Mouse (Mus musculus) cerebellum, postnatal 14 days (tissue): ENCODE data around the gene Zc3h18.

ENCODE experiments used
- DNase-seq, 2 experiments: peaks; one replicate each; pipeline ENCODE4 v3.0.0; 2021; ENCODE audit warnings: mixed read lengths in 2 of 2

Zc3h18 gene

DNA sequence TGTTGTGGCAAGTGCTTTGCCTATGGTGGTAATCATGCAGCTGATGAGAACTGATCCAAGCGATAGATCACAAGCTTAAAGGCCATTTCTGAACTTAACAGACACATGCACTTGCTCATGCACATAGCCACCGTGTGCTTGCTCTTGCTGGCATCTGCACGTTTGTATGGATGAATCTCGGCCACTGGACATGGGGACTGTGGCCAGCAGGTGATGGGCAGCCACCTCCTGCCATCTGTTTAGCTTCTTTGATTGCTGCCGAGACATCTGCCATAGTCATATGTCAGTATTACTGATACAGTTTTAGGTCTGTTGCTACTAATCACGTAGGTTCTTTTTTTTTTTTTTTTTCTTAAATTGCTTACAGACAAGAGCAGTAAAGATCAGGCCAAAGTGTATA is 18.9 kb downstream of the Zc3h18 start:
- peak; percentile 71 to 73 for DNase-seq

DNA sequence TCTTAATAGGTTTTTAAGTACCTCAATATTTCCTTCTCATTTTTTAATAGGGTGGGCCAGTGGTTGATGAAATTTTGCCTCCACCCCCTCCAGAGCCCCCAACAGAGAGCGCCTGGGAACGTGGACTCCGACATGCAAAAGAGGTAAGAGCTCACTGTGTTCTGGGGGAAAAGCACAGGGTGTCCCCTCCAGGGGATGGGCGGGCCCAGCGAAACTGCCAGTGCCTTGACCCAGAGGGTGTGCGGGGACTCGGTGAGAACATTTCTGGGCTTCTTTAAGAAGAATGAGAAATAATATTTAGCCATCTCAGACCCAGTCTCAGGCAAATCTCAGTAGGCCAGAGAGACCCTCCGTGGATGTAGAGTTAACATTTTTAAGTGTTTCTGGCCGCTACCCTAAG is 21.8 kb downstream of the Zc3h18 start:
- DNase-seq: no peak

DNA sequence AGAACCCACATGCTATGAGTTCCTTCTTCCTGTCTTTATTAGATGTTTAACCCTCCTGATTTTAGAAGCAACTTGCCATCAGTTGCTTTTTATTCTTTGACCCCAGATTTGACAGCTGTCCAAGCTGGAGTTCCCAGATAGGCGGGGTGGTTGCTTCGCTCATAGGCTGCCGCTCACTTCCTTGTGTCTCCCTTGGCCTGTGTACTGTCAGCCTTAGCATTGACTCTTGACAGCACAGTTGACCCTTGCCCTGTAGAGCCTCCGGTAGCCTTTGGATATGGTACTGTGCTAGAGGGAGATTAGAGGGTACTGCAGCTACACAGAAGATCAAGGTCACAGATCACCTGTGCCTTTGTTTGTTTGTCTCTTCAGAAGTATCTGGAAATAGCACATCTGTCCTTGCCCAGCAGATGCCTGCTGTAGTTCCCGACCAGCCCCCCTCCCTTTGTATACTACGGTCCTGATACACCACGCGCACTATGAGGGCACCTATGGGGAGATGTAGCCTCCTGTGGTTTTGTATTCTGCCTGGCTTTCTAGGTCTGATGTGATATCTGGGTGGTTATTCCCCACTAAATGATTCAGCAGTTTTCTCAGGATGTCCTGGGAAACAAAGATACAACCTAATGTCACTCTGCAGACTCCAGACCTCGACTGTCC is 28.9 kb downstream of the Zc3h18 start:
- no peak for DNase-seq

DNA sequence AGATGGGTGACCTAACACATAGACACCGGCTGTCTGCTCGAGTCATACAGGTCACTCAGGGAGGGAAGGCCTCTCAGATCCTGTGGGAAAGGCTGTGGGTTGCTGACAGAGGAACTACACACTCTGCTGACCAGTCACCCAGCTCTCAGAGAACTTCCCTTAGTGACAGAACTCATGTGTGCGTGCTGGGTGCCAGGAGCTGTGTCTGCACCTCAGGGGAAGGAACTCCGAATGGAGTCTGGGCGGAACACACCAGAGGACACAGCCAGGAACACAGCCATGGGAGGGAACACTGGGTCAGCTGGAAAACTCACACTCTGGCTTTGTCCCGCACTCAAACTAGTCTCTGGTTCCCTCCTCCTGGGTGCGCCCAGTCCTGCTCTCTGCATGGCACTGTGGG is 31.3 kb downstream of the Zc3h18 start:
- no peak for DNase-seq

DNA sequence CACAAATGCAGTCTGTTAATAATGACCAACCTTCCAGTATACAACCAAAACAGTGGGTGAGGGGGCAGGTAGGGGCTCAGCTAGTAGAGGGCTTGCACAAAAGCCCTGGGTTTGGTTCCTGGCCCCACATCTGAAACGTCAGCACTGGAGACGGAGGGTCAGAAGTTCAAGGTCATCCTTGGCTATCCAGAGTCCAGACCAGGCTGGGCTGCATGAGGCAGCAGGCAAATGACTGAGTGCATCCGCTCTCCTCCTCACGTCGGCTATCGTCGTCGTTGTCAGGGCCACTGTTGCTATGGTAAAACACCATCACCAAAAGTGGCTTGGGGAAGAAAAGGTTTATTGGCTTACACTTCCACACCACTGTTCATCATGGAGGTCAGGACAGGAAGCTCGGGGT is 37.9 kb downstream of the Zc3h18 start:
- no peak for DNase-seq

DNA sequence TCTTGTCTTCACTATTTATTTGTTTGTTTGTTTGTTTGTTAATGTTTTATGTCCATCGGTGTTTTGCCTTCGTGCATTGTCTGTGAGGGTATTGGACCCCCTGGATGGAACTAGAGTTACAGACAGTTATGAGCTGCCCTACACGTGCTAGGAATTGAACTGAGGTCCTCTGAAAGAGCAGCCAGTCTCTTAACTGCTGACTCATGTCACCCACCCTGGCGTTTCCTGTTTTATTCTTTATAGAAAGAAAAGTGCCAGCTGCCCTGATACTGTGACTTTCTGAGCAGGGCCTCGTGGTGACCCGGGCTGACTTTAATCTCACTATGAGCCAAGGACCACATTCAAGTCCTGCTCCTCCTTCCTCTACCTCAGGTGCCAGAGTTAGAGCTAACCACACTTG is 39.1 kb downstream of the Zc3h18 start:
- no peak for DNase-seq

DNA sequence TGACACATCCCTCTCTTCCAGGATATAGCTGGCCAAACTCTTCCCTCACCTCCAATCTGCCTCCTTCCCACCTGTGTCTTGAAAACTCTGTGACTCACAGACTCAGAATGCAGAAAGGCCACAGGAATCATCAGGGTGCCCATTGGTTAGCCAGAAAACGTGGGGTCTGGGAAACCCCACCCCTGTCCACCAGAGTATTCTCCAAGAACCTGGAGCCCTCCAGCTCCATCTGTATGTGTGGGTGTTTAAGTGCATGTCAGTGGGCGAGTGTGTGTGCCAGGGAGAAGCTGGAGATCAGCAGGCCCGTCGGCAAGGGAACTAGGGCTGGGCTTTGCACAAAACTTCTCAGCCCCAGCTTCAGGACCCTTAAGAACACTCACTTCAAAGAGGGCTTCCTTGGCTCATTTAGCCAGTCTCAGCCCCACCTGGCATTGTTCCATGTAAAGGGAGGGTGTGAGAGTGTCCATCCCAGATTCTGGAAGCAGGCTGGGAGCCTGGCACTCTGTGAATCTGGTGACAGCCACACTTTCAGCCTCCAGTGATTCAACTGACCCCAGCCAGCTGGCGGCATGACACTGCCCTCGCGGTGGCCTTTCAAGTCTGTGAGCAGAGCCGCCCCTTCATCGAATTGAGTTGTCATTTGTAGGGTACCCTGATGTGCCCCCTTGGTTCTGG is 43.6 kb downstream of the Zc3h18 start:
- peak; percentile 65 to 73 for DNase-seq

DNA sequence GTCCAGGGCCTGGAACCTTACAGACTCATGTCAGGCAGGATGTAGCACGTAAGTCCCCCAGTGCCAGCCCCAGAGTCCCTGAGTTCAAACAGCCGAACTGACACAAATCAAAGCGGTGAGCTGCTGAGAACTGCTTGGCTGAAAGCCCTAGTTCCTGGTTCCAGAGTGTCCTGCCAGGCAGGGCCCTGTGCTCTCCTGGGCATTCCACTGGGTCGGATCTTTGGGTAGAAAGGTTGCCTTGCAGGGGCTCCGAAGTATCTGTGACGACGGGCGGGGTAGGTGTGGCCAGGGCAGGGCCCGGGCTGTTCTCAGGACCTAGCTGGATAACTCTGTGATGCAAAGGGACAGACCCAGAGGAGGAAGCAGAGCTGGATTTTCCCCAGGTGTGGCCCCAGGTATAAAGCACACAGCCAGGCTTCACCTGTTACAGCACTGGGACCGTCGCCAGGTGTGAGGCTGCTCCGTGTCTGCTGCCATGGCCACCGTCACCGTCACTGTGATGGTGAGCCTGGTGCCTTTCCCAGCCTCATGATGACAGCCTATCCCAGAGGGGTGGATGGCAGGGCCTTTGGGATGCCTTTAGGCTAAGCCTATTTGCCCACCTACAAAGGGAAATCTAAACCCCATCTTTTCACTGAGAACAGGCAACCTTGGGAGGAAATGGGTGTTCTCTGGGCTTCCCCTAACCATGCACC is 45.1 kb downstream of the Zc3h18 start, which contains the start of gene Il17c:
Gene Il17c (plus strand): TSS at position 645 of the 695 bp plus-strand sequence.
- peak; percentile 62 to 78 for DNase-seq

DNA sequence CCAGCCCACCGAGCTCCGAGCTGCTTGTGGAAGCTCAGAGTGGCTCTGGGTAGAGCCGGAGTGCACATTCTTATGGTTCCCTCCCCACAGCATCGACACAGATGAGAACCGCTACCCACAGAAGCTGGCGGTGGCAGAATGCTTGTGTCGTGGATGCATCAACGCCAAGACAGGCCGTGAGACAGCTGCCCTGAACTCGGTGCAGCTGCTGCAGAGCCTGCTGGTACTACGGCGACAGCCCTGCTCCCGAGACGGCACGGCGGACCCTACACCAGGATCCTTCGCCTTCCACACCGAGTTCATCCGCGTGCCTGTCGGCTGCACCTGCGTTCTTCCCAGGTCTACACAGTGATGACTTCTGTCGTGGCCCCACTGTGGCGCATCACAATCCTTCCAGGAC is 46.8 kb downstream of the Zc3h18 start:
- DNase-seq: no peak

DNA sequence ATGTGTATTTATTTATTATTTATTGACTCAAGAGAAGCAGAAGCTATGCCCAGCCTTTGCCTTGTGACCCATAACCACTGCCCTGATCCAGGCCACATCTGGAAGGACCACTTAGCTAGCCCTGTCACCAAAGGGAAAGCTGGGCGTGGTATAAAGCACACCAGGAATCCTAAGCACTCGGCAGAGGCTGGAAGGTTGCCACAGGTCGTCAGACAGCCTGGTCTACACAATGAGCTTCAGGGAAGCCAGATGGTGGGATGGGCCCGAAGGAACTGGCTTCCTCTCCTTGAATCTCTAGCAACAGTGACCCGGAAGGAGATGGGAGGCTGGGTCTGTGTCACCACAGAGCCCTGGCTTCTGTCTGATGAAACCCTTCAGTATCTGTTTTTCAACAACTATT is 47.2 kb downstream of the Zc3h18 start:
- peak; percentile 56 to 73 for DNase-seq

DNA sequence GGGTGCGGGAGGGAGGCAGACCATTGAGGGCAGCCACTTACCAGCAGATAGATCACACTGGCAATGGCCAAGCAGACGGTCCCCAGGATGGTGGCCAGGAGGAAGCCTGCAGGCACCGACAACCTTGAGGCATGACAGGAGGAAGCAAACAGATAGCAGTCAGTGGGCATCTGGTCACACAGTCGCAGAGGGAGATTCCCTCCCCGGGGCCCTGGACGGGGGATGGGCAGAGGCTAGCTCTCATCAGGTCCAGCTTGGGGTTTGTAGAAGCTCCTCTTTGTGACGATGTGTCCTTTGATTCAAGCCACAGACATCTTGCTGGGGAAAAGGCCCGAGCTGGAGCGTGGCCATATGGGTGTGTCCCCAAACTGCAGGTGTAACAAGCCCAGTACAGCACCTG is 49.7 kb downstream of the Zc3h18 start:
- no peak for DNase-seq

DNA sequence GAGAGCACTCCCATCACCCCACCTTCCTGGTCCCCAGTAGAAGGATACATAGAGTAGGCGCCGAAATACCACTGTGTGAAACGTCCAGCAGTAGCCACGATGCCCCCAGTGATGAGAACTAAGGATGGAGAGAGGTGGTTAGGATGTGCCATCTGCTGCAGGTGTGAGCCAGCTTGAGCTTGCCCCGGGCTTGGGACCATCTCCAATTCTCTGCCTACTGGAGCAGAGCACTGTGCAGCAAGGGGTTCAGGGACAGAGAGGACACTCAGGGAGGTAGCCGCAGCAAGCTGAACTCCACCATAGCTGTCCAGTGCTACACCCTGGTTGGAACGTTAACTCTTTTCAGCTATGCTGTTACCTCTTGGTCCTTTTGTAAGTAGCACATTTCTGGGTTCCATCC is 51.2 kb downstream of the Zc3h18 start:
- peak in 1 of 2 experiments; percentile 56 for DNase-seq

DNA sequence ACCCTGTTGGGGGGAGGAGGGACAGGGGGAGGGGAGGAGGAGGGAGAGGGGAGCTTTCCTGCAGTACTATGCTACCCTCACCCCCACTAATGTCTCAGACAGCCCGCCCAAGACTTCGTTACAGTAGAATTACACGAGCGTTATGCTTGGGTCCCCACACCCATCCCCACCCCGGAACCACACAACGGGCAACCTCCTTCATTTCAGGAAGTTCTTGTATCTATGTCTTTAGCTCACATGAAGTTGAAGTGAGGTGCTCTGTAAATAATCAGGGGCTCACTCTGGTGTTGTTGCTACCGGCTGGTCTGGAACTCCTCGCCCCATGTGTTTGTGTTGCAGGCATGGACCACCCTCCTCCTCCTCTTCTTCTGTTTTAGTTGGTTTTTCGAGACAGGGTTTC is 51.8 kb downstream of the Zc3h18 start:
- DNase-seq: no peak

DNA sequence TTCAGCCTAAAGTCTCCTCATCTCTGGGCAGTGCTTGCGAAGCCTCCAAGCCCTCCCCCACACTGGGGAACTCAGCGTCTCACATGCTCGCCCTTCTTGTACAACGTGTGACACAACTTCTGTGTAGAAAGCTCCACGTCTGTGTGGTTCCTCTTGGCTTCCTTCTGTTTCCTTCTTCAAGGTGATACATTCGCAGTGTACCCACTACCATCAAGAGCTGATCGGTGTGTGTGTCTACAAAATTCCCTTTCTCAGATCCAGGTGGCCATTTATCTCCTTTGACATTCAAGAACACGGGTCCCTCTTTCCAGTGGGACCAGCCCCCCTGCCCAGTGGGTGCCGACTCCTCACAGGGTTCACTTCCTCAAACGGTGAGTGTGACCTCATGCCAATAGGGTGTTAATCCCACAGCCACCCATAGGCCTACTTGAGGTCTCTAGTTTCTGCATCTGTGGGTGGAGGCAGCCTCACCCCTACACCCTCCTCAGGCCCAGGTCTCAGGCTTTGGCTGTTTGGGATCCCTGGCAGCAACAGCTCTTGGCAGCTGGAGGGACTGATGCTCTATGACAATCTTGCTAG is 53.7 kb downstream of the Zc3h18 start:
- DNase-seq: no peak

DNA sequence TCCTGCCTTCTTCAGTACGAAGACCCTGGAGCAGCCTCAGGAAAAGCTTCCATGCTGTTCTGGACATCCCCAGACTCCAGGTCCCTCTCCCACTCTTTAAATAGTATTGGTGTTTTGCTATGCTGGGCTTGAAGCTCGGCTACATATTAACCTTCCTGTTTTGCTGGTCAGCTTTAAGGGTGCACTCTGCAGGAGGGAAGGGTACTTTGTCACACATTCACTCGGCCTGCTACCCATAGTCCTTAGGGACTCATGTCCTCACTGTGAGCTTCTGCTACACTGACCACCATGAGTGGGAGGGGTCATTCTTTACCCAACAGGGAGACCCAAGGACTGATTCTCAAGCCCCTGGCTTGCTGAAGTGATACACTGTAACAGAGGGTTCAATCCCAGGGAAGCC is 54.2 kb downstream of the Zc3h18 start:
- DNase-seq: no peak

DNA sequence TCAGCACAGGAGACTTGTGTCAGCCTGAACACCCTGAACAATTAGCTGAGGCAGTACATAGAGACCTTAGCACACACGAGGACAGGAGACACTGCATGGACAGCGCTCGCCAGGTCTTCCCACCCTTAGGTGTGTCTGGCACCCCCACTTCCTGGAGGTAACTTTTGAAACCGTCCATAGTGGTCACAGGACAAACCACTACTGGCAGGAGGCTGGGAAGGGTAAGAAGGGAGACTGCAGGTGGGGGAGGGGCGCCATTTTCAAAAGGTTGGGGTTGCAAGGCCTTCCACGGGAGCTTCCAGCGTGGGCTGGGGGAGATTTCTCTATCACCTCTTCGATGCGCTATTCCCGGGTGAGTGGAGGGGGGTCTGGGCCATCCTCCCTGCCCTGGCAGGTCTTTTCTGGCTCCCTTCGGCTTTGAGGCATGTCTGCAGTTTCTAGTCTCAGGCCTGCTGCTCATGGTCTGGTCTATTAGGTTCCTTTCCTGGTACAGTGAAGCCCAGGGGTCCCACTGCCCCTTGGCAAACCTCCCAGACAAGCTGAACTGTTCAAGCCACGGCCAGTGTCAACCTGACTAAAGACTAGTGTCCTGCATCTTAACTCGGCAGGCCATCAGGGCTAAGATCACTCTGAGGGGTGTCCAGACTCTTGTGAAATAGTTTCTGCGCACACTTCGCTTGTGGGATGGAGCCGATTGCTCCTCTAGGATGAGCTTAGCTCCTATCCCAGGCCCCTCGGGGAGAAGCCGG is 55.5 kb downstream of the Zc3h18 start:
- DNase-seq: peak; percentile 41 to 51

DNA sequence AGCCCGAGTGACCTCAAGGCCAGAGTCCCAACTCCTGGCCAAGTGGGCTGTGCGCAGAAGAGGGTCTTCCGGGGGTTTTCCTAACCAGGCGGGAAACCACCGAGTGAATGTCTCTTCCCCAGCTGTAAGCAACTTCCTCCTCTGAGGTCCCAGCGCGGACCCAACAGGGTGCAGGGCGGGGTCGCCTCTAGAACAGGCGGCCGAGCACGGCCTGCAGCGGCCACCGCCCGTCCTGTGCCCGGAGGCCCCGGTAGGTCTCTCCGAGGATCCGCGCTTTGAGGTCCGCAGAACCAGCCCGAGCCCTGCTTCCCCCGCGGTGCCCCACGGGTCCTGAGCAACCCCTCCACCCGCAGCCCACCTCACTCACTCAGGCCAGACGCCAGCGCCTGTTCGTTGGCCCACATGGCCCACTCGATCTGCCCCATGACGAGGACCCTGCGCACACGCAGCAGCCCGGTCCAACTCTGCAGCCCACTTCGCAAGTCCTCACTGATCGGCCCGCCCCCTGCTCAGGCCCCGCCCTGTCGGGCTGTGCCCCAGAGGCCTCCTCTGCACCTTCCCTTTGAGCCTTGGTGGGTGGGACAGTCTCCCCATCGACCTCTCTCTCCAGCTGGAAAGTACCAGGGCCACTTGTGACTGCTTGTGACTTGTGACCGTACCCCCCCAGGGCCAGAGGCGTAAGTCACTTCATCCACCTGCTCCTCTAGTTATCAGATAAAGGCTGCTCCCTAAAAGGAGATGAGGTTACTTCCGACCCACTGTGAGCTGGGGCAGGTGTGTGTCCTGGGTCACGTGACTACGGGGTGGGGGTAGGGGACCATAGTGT is 56.2 kb downstream of the Zc3h18 start, which contains the start of gene Cyba:
Gene Cyba (minus strand): TSS at position 488 of the 826 bp plus-strand sequence.
- no peak for DNase-seq

DNA sequence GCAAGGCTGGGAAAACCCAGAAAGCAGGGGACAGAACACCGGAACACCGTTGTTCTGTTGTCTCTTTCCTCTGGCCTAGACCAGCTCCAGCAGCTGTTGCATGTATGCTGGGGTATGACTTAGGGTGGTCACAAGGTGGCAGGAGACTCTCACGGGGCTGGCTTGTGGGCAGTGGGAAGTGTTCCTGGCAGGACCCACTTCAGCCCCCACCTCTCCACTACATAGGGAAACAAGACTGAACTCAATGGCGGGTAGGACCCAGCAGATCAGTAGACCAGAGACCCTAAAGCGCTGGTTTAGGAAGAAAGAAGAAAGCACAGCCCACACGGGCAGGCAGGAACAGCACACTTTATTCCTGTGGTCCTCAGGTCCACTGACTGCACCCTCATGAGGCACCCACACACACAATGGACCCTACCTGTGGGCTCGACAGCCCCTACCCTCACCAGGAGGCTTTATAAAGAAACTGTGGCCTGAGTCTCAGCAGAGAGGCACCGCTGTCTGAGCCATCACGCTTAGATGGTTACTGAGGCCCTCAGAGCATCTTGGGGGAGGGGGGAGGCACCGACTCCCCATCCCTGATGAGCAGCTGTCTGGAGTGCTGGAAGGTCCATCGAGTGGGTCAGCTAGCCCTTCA is 57.0 kb downstream of the Zc3h18 start:
- DNase-seq: no peak

DNA sequence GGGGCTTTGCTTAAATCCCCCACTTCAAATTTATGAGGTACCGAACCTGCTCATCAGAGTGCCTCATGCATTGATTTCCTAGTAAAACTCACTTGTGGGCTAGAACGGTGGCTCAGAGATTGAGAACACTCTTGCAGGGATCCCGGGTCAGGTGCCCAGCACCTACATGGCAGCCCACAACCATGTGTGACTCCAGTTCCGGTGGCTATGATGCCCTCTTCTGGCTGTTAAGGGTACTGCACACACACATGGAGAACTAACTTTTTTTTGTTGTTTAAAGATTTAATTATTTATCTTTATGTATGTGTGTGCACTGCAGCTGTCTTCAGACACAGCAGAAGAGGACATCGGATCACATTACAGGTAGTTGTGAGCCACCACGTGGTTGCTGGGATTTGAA is 59.0 kb downstream of the Zc3h18 start:
- no peak for DNase-seq

DNA sequence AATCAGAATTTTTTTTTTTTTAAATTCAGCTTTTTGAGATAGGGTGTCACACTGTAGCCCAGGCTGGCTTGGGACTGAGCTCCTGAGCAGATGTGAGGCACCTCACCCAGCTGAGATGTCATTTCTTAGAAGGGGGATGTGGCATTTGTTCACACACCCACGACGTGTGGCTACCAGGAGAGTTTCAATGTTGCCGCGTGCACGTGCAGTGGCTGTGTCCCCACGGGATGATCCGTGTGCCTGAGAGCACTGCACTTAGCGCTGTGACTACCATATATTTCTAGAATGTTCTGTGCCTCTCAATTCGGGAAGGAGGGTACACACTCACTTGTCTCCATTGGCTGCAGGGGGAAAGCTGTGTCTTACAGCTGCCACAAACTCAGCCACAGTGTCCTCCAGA is 59.7 kb downstream of the Zc3h18 start:
- DNase-seq: no peak

DNA sequence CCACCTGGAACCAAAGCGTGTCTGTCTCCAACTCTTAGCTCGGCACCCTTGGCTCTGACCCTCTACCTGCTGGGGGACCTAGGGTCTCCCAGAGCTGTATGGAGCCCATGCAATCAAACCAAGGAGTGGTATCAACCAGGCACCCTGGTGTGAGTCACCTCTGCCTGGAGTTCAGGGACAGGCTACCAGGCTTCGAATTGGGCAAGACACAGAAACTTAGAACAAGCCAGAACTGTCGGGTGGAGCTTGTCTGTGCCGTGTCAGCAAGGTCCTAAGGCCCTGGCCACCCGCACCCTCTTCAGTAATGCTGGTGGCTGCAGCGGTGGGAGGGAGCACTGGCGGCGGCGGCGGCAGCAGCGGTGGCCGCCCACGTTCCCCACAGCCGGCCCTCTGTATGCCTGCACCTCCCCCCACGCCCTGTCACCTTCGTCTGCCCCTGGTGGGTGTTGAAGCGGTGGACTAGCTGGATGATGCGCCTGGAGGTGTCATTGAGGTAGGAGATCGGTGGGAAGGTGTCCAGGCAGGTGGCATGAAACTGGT is 60.2 kb downstream of the Zc3h18 start:
- DNase-seq: no peak
